Mouse (Mus musculus): ENCODE results near the gene Mertk. TPM values are rescaled to one million over a fixed set of nuclear protein-coding genes. Genes with fewer than 3 reads are reported as not detected.

The Mertk gene
- total RNA-seq (2023) = 0.18 TPM in 1 of 2 replicates, not detected in the other

DNA sequence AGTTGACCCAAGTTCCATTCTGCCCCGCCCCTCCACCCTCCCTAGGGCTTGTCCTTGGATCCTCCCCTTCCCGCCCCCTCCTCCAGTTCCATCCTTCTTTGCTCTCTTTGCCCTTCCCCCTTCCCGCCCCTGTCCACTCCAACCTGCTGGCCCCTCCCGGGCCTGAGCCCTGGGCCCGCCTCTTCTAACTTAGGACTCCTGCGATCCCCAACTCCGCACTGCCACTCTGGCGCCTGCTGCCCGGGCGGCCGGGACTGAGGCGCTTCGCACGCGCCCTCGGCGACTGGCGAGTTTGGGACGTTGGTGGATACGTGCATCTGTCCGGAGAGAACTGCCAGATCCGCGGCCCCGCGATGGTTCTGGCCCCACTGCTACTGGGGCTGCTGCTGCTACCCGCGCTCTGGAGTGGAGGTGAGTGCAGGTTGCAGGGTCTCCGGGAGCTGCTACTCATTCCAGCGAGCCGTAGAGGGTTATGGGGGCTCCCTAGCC lies at the start of gene Mertk:
TSS of gene Mertk (plus strand) at position 264 of the 489 bp plus-strand sequence.

DNA sequence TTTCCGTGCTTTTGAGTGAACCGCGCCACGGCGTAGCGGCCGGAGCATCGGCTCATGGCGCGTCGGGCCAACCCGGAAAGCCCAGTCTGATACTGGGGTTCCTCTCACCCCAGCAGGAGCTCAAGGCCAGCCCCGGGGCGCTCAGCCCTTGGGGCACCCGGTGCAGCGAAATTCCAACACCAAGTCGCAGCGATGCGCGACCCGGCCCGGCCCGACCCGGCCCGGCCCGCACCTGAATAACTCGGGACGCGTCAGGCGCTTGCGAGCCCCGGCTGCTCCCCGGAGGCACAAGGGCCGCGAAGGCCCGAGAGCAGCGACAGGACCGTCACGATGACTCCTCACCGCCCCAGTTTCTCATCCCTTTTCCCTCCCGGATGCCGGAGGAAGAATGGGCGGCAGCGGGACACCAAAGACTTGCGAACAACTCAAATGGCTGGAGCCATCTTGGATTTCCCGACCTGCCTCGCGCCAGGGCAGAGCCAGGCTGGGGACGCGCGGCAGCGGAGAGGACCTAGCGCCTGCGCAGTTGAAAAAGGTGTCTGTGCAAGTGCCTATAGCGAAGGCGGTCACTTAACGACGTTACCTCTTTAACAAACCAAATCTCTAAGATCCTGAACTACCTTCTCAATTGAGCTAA lies 11.7 kb upstream of the Mertk start, which contains the start of gene Anapc1:
TSS of gene Anapc1 (minus strand) at position 471 of the 637 bp plus-strand sequence.

DNA sequence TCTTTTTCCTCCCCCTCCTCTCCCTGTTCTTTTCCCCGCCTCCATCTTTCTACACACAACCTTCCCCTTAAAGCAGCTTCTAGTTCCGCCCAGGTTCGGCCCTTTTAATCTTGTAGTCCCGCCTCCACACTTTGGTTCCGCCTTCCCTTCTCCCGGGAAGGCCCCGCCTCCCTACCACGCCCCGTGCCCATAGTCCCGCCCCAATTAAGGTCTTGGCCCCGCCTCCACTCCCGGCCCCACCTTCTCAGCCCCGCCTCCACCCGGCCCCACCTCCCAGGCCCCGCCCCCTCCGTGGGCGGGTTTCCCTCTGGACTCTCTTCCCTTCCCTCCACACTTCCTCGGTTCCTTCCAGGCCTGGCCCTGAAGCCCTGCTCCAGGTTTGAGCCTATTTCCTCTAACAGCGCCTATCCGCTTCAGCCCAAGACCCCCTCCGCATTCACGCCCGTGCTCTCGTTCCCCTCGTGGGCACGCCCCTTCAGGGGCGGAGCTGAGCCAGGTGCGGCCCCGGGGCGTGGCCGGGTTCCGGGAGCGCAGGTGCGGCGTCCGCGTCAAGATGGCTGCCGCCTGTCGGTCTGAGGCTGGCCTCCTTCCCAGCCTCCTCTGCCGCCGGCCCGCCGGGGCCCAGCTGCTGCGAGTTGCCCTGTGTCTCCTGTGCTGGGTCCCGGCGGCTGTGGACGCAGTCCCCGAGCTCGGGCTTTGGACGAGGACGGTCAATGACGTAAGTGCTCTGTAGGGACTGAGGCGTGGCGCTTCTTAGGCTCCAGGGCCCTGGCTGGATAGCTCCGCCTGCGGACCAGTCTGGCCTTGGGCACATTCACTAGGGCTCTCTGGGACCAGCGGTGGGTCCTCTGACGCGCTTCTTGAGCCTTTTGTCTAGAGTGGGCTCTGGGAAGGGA lies 119.3 kb downstream of the Mertk start, which contains the start of gene Tmem87b:
TSS of gene Tmem87b (plus strand) at position 333 of the 896 bp plus-strand sequence.

Other genes with a start within 250 kb of the Mertk start
- not detected in 2 replicates for gene Spdye4c, start 107.7 kb upstream of the Mertk start, total RNA-seq (2023)
- gene Anapc1, start 11.6 kb upstream of the Mertk start, total RNA-seq (2023) = 51.3 and 65.9 TPM in 2 replicates
- 23.0 and 37.7 TPM in 2 replicates for gene Tmem87b, start 119.2 kb downstream of the Mertk start, total RNA-seq (2023)
- not detected in 2 replicates for gene Fbln7, start 164.0 kb downstream of the Mertk start, total RNA-seq (2023)
- 0.79 and 1.2 TPM in 2 replicates for gene Zc3h8, start 245.1 kb downstream of the Mertk start, total RNA-seq (2023)

Measured in neutrophil, adult 65 days (primary cell).